ENCODE assay signal across 9 mouse cellular contexts in the genomic region with DNA sequence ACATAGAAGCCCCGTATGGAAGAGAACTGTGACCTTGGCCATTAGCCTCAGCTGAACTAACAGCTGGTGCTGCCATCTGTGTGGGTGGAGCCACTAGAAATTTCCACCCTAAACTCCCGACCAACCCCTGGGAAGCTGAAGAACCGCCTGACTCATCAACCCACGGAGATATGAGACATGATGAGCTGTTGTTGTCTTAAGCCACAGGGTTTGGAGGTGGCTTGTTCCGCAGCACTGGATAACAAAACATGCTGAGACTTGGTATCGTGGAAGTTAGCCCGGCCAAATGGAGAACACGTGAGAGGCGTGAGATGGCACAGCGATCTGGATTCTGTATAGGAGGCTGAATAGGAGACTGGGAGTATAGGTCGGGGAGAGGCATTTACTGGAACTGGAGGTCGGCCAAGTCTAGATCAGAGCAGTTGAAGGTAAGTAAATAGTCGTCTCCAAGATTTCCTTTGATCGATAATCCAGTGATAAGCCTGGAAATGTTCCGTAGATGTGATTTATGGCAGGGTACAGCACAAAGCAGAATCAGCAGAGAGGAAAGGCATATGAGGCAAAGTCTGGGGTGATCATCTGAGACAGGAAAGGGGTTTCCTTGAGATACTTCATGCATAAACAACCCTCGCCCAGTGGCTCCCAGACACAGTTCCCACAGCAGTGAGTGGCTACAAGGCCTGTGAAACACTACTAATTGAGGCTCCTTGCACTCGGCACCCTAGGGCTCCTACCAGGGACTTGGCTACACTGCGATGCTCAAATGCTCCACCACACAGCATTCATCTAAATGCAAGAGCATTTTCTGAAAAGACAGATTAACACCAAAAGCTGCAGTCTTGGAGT. TPM values are rescaled to one million over a fixed set of nuclear protein-coding genes. Genes with fewer than 3 reads are reported as not detected.
DNase-seq lines count a peak whose midpoint lies in the region; ATAC-seq and TF ChIP-seq lines count a peak whose summit lies in the region.
"Had no signal": no experiment of that assay in that cellular context is flagged by ENCODE, and none has a peak within 500 bp of the region (broad histone marks: within the 10 kb centered on the region; RNA-seq: fewer than 3 reads in every experiment).

No protein-coding gene starts in this region.

- no peaks in the 10 kb centered on the region for H3K9me3 ChIP-seq in kidney, postnatal 0 days (replicated peaks; ENCODE audit: low read length)
- H3K9me3 ChIP-seq in forebrain, postnatal 0 days (ENCODE audit: low read length) = no peaks in the 10 kb centered on the region
- H3K9me3 ChIP-seq: forebrain, embryonic 15.5 days had no signal

- no peaks in the 10 kb centered on the region for H3K4me1 ChIP-seq in kidney, postnatal 0 days (replicated peaks; ENCODE audit: insufficient read depth, low read length)
- no peaks in the 10 kb centered on the region for H3K4me1 ChIP-seq in forebrain, postnatal 0 days (ENCODE audit: insufficient read depth)
- H3K4me1 ChIP-seq: forebrain, embryonic 15.5 days had no signal

- no peak overlapping the region for H3K27ac ChIP-seq in kidney, postnatal 0 days
- no peak overlapping the region for H3K27ac ChIP-seq in forebrain, postnatal 0 days (ENCODE audit: low read depth, low read length)
- H3K27ac ChIP-seq: forebrain, embryonic 15.5 days had no signal

- no peak overlapping the region for H3K4me3 ChIP-seq in kidney, postnatal 0 days (replicated peaks; ENCODE audit: low read depth, low read length)
- no peak overlapping the region for H3K4me3 ChIP-seq in forebrain, postnatal 0 days (ENCODE audit: low read depth, low read length)
- H3K4me3 ChIP-seq: forebrain, embryonic 15.5 days had no signal

- ATAC-seq in kidney, postnatal 0 days (replicated peaks; ENCODE audit: low FRiP score, low read depth) = peak; percentile 69; the same call in 1 of the 2 replicates
- ATAC-seq in forebrain, postnatal 0 days = no peak
- ATAC-seq: forebrain, embryonic 15.5 days had no signal

- no peak overlapping the region for H3K9ac ChIP-seq in kidney, postnatal 0 days (ENCODE audit: low read depth, low read length)
- no peak overlapping the region for H3K9ac ChIP-seq in forebrain, postnatal 0 days
- H3K9ac ChIP-seq: forebrain, embryonic 15.5 days had no signal

- no peaks in the 10 kb centered on the region for H3K27me3 ChIP-seq in kidney, postnatal 0 days (ENCODE audit: insufficient read depth, low read length)
- no peaks in the 10 kb centered on the region for H3K27me3 ChIP-seq in forebrain, postnatal 0 days (ENCODE audit: insufficient read depth, low read length)
- H3K27me3 ChIP-seq: forebrain, embryonic 15.5 days had no signal

- H3K36me3 ChIP-seq in kidney, postnatal 0 days (ENCODE audit: insufficient read depth, low read length) = no peaks in the 10 kb centered on the region
- H3K36me3 ChIP-seq in forebrain, postnatal 0 days (ENCODE audit: insufficient read depth) = no peaks in the 10 kb centered on the region
- H3K36me3 ChIP-seq: forebrain, embryonic 15.5 days had no signal

- WGBS in kidney, postnatal 0 days = 33% methylated on average over 18 of the region's 18 CpGs
- WGBS in large intestine, adult 2 months = 23% methylated on average over 18 of the region's 18 CpGs
- 76% methylated on average over 18 of the region's 18 CpGs for WGBS in forebrain, postnatal 0 days

- DNase-seq in adrenal gland, adult (ENCODE audit: inconsistent age in 2 of 2, low spot score in 1 of 2) = peak; percentile 58 to 78
- DNase-seq in adrenal gland, adult 18-20 months (ENCODE audit: low spot score in 2 of 2) = no peak
- DNase-seq in kidney, postnatal 0 days (ENCODE audit: low spot score) = peak; percentile 25
- no peak for DNase-seq in kidney, postnatal 10 days
- peak; percentile 27 for DNase-seq in adrenal gland, postnatal 14 days
- peak; percentile 76 for DNase-seq in large intestine, adult 2 months (ENCODE audit: low read depth, low spot score)
- no peak for DNase-seq in forebrain, postnatal 0 days
- no peak for DNase-seq in cerebellum, postnatal 4 days (ENCODE audit: low spot score in 2 of 2)

- no peak for TF ChIP-seq CTCF in kidney, postnatal 0 days (IDR thresholded peaks at IDR 0.05; ENCODE audit: low read depth)
- no peak for TF ChIP-seq CTCF in forebrain, postnatal 0 days (IDR thresholded peaks at IDR 0.05; ENCODE audit: low read depth)

- H3K4me2 ChIP-seq in kidney, postnatal 0 days (ENCODE audit: low read length) = peak overlapping the region; percentile 11; the same call in 1 of the 2 replicates
- no peak overlapping the region for H3K4me2 ChIP-seq in forebrain, postnatal 0 days (ENCODE audit: low read depth)
- H3K4me2 ChIP-seq: forebrain, embryonic 15.5 days had no signal

RNA-seq across cellular contexts. Expression of gene Rhob, which starts 11.5 kb away (rescaled TPM):
- total RNA-seq in adrenal gland, adult 18-20 months (2021) = 100 to 1,000 TPM; 186 to 189 TPM
- 48.3 and 53.6 TPM in 2 replicates for polyA plus RNA-seq in kidney, postnatal 0 days (2015; fragmentation: Nextera tagmentation; extraction: Ambion mirVana)
- 201 and 234 TPM in 2 replicates for total RNA-seq in adrenal gland, postnatal 14 days (2021)
- 106 and 134 TPM in 2 replicates for polyA plus RNA-seq in large intestine, adult 2 months (2012; rRNA removed)
- total RNA-seq in forebrain, postnatal 0 days (2014; rRNA removed) = 278 and 289 TPM in 2 replicates
- polyA plus RNA-seq in forebrain, postnatal 0 days (2015; fragmentation: Nextera tagmentation; extraction: Ambion mirVana) = 69.9 and 78.9 TPM in 2 replicates

Comparison
In these comparisons a context has a peak if more than half of its experiments do, and no peak if none do; other contexts are left out.
1. DNase-seq: peak in adrenal gland, adult (2 of 2), kidney, postnatal 0 days (single experiment), adrenal gland, postnatal 14 days (single experiment) and large intestine, adult 2 months (single experiment); none in adrenal gland, adult 18-20 months (0 of 2), kidney, postnatal 10 days (single experiment), forebrain, postnatal 0 days (single experiment) and cerebellum, postnatal 4 days (0 of 2).